14 mouse cellular contexts compared by ENCODE assay signal in the genomic region with DNA sequence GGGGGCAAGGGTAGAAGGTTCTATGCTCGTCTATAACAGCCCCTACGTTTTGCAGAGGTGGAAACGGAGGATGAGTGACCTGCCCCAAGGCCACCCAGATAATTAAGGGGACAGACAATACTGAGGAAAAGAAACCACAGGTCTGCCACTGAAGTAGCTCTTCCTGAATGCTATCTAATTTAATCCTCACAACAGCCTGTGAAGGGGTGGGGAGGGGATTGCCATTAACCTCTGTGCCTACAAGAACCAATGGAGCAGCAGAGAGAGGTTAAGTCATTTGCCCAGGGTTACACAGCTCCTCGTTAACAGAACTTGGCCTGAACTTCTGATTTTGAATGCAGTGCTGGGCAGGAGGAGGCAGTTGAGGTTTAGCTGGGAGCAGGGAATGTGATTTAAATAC. TPM values are rescaled to one million over a fixed set of nuclear protein-coding genes. Genes with fewer than 3 reads are reported as not detected.
DNase-seq lines count a peak whose midpoint lies in the region; ATAC-seq and TF ChIP-seq lines count a peak whose summit lies in the region.
"Had no signal": no experiment of that assay in that cellular context is flagged by ENCODE, and none has a peak within 500 bp of the region (broad histone marks: within the 10 kb centered on the region; RNA-seq: fewer than 3 reads in every experiment).

No protein-coding gene starts in this region.

- H3K4me1 ChIP-seq in kidney, embryonic 14.5 days (ENCODE audit: control insufficient read depth, insufficient read depth, low read length) = peaks cover 57% of the 10 kb centered on the region
- peaks cover 46% of the 10 kb centered on the region for H3K4me1 ChIP-seq in forebrain, embryonic 11.5 days (replicated peaks; ENCODE audit: control insufficient read depth, insufficient read depth, low read length)
- H3K4me1 ChIP-seq in limb, embryonic 11.5 days (ENCODE audit: control insufficient read depth, insufficient read depth, low read length) = peaks cover 47% of the 10 kb centered on the region
- H3K4me1 ChIP-seq in neural tube, embryonic 13.5 days (replicated peaks) = peaks cover 83% of the 10 kb centered on the region
- H3K4me1 ChIP-seq in intestine, postnatal 0 days (replicated peaks; ENCODE audit: control insufficient read depth, insufficient read depth, low read length) = no peaks in the 10 kb centered on the region; the same call in 1 of the 2 replicates

- 21% methylated on average over 4 of the region's 4 CpGs for WGBS in kidney, embryonic 14.5 days
- WGBS in forebrain, embryonic 11.5 days = 5% methylated on average over 4 of the region's 4 CpGs
- WGBS in limb, embryonic 11.5 days = 9% methylated on average over 4 of the region's 4 CpGs
- 12% methylated on average over 4 of the region's 4 CpGs for WGBS in neural tube, embryonic 13.5 days
- 57% methylated on average over 4 of the region's 4 CpGs for WGBS in intestine, postnatal 0 days

- no peak for ATAC-seq in kidney, embryonic 14.5 days (ENCODE audit: low FRiP score, low TSS enrichment)
- 0 out of 2 replicates have a peak, but pooled peaks have one; percentile 1 for ATAC-seq in forebrain, embryonic 11.5 days (replicated peaks; ENCODE audit: low FRiP score)
- ATAC-seq in limb, embryonic 11.5 days (ENCODE audit: insufficient number of reproducible peaks, low FRiP score, low TSS enrichment, low read depth) = no peak
- no peak; the same call in 1 of the 2 replicates for ATAC-seq in neural tube, embryonic 13.5 days (ENCODE audit: low read depth)
- ATAC-seq in intestine, postnatal 0 days = no peak
- ATAC-seq: lung, postnatal 0 days had no signal

- no peak overlapping the region for H3K9ac ChIP-seq in kidney, embryonic 14.5 days (ENCODE audit: low read depth, low read length)
- 0 out of 2 replicates have a peak overlapping the region, but pooled peaks have one; percentile 12 for H3K9ac ChIP-seq in forebrain, embryonic 11.5 days (ENCODE audit: low read length)
- no peak overlapping the region for H3K9ac ChIP-seq in limb, embryonic 11.5 days (ENCODE audit: low read length)
- H3K9ac ChIP-seq in neural tube, embryonic 13.5 days = peak overlapping the region; percentile 66; the same call in 1 of the 2 replicates
- no peak overlapping the region for H3K9ac ChIP-seq in intestine, postnatal 0 days (ENCODE audit: low read depth, low read length)
- H3K9ac ChIP-seq: heart, embryonic 12.5 days had no signal

- no peaks in the 10 kb centered on the region for H3K36me3 ChIP-seq in kidney, embryonic 14.5 days (ENCODE audit: control insufficient read depth, insufficient read depth, low read length)
- no peaks in the 10 kb centered on the region for H3K36me3 ChIP-seq in forebrain, embryonic 11.5 days (ENCODE audit: control insufficient read depth, insufficient read depth, low read length)
- H3K36me3 ChIP-seq in limb, embryonic 11.5 days (ENCODE audit: control insufficient read depth, insufficient read depth, low read length) = no peaks in the 10 kb centered on the region
- no peaks in the 10 kb centered on the region for H3K36me3 ChIP-seq in neural tube, embryonic 13.5 days
- no peaks in the 10 kb centered on the region for H3K36me3 ChIP-seq in intestine, postnatal 0 days (ENCODE audit: control insufficient read depth, insufficient read depth)
- H3K36me3 ChIP-seq: heart, embryonic 12.5 days had no signal

- no peak overlapping the region; the same call in 1 of the 2 replicates for H3K4me2 ChIP-seq in kidney, embryonic 14.5 days (replicated peaks; ENCODE audit: low read depth, low read length)
- peak overlapping the region; percentile 30; the same call in 1 of the 2 replicates for H3K4me2 ChIP-seq in forebrain, embryonic 11.5 days (ENCODE audit: low read depth, low read length, severe bottlenecking)
- peak overlapping the region; percentile 31; the same call in 1 of the 2 replicates for H3K4me2 ChIP-seq in limb, embryonic 11.5 days (ENCODE audit: low read depth, severe bottlenecking)
- H3K4me2 ChIP-seq in neural tube, embryonic 13.5 days = peak overlapping the region; percentile 84
- H3K4me2 ChIP-seq in intestine, postnatal 0 days (replicated peaks; ENCODE audit: low read depth) = no peak overlapping the region

- no peak for TF ChIP-seq CTCF in intestine, postnatal 0 days (IDR thresholded peaks at IDR 0.05; ENCODE audit: low read depth)

- no peak overlapping the region for H3K4me3 ChIP-seq in kidney, embryonic 14.5 days (ENCODE audit: low read length)
- no peak overlapping the region for H3K4me3 ChIP-seq in forebrain, embryonic 11.5 days (ENCODE audit: low read depth, low read length)
- H3K4me3 ChIP-seq in limb, embryonic 11.5 days (ENCODE audit: low read depth, low read length) = no peak overlapping the region
- H3K4me3 ChIP-seq in neural tube, embryonic 13.5 days = no peak overlapping the region
- no peak overlapping the region for H3K4me3 ChIP-seq in intestine, postnatal 0 days (ENCODE audit: low read depth, low read length)
- H3K4me3 ChIP-seq: heart, embryonic 12.5 days; myocyte had no signal

- no peak for DNase-seq in kidney, postnatal 4 days
- DNase-seq in forebrain, embryonic 11.5 days (ENCODE audit: low spot score) = no peak
- DNase-seq in limb, embryonic 11.5 days (ENCODE audit: low spot score) = no peak
- DNase-seq in gastrocnemius, postnatal 4 days (ENCODE audit: low spot score in 2 of 2) = no peak
- no peak for DNase-seq in cerebellum, adult 9-11 months
- DNase-seq: cerebellum, adult 18-20 months; liver; thymus, postnatal 25 days had no signal

- H3K27ac ChIP-seq in kidney, embryonic 14.5 days (ENCODE audit: low read depth, low read length) = peak overlapping the region; percentile 55
- H3K27ac ChIP-seq in forebrain, embryonic 11.5 days (ENCODE audit: low read depth, low read length) = peak overlapping the region; percentile 87
- peak overlapping the region; percentile 91 for H3K27ac ChIP-seq in limb, embryonic 11.5 days (replicated peaks; ENCODE audit: low read depth, low read length)
- H3K27ac ChIP-seq in neural tube, embryonic 13.5 days (replicated peaks) = peak overlapping the region; percentile 81
- H3K27ac ChIP-seq in intestine, postnatal 0 days (ENCODE audit: low read depth, low read length) = no peak overlapping the region

- H3K27me3 ChIP-seq in kidney, embryonic 14.5 days (ENCODE audit: control insufficient read depth, insufficient read depth, low read length) = peaks cover 6% of the 10 kb centered on the region; the same call in 1 of the 2 replicates
- peaks cover 17% of the 10 kb centered on the region for H3K27me3 ChIP-seq in forebrain, embryonic 11.5 days (ENCODE audit: control insufficient read depth, insufficient read depth, low read length)
- H3K27me3 ChIP-seq in limb, embryonic 11.5 days (ENCODE audit: control insufficient read depth, insufficient read depth, low read length) = peaks cover 10% of the 10 kb centered on the region
- H3K27me3 ChIP-seq in neural tube, embryonic 13.5 days = peaks cover 69% of the 10 kb centered on the region
- H3K27me3 ChIP-seq in intestine, postnatal 0 days (replicated peaks; ENCODE audit: control insufficient read depth, insufficient read depth, low read length) = peaks cover 11% of the 10 kb centered on the region

- H3K9me3 ChIP-seq in kidney, embryonic 14.5 days (ENCODE audit: control insufficient read depth, low read length) = no peaks in the 10 kb centered on the region
- H3K9me3 ChIP-seq in forebrain, embryonic 11.5 days (ENCODE audit: control insufficient read depth, low read length) = no peaks in the 10 kb centered on the region; the same call in 1 of the 2 replicates
- no peaks in the 10 kb centered on the region for H3K9me3 ChIP-seq in limb, embryonic 11.5 days (ENCODE audit: control insufficient read depth, low read length)
- 0 out of 2 replicates have a peak, but pooled peaks cover 4% of the 10 kb centered on the region for H3K9me3 ChIP-seq in neural tube, embryonic 13.5 days
- H3K9me3 ChIP-seq in intestine, postnatal 0 days (ENCODE audit: control insufficient read depth) = no peaks in the 10 kb centered on the region
- H3K9me3 ChIP-seq: heart, embryonic 12.5 days had no signal

RNA-seq across cellular contexts. Expression of a gene that starts 3.6 kb away (rescaled TPM):
- 7.1 and 11.6 TPM in 2 replicates for polyA plus RNA-seq in kidney, embryonic 14.5 days (2014; fragmentation: Nextera tagmentation; extraction: Ambion mirVana)
- 12.1 and 12.6 TPM in 2 replicates for polyA plus RNA-seq in forebrain, embryonic 11.5 days (2014; fragmentation: Nextera tagmentation; extraction: Ambion mirVana)
- polyA plus RNA-seq in limb, embryonic 11.5 days (2014; fragmentation: Nextera tagmentation; extraction: Ambion mirVana) = 12.3 and 14.3 TPM in 2 replicates
- 11.8 and 12.7 TPM in 2 replicates for polyA plus RNA-seq in neural tube, embryonic 13.5 days (2015; fragmentation: Nextera tagmentation; extraction: Ambion mirVana)
- total RNA-seq in gastrocnemius, postnatal 4 days (2021) = 10 to 100 TPM; 51.0 to 58.8 TPM
- 3.9 and 4.1 TPM in 2 replicates for polyA plus RNA-seq in intestine, postnatal 0 days (2015; fragmentation: Nextera tagmentation; extraction: Ambion mirVana)

RNA-seq across cellular contexts. Expression of a gene that starts 49.0 kb away (rescaled TPM):
- 2.0 and 3.4 TPM in 2 replicates for polyA plus RNA-seq in kidney, embryonic 14.5 days (2014; fragmentation: Nextera tagmentation; extraction: Ambion mirVana)
- 1.7 and 2.9 TPM in 2 replicates for polyA plus RNA-seq in forebrain, embryonic 11.5 days (2014; fragmentation: Nextera tagmentation; extraction: Ambion mirVana)
- 1.9 and 3.0 TPM in 2 replicates for polyA plus RNA-seq in limb, embryonic 11.5 days (2014; fragmentation: Nextera tagmentation; extraction: Ambion mirVana)
- 2.4 and 2.6 TPM in 2 replicates for polyA plus RNA-seq in neural tube, embryonic 13.5 days (2015; fragmentation: Nextera tagmentation; extraction: Ambion mirVana)
- 1 to 10 TPM; 2.5 to 4.2 TPM for total RNA-seq in gastrocnemius, postnatal 4 days (2021)
- 1.1 and 1.2 TPM in 2 replicates for polyA plus RNA-seq in intestine, postnatal 0 days (2015; fragmentation: Nextera tagmentation; extraction: Ambion mirVana)
- polyA plus RNA-seq: myocyte had no signal

Comparison
In these comparisons a context has a peak if more than half of its experiments do, and no peak if none do; other contexts are left out.
1. H3K4me2 ChIP-seq: peak in forebrain, embryonic 11.5 days (single experiment), limb, embryonic 11.5 days (single experiment) and neural tube, embryonic 13.5 days (single experiment); none in kidney, embryonic 14.5 days (single experiment) and intestine, postnatal 0 days (single experiment).
2. H3K9ac ChIP-seq: peak in forebrain, embryonic 11.5 days (single experiment) and neural tube, embryonic 13.5 days (single experiment); none in kidney, embryonic 14.5 days (single experiment), limb, embryonic 11.5 days (single experiment) and intestine, postnatal 0 days (single experiment).